In the genomic region with DNA sequence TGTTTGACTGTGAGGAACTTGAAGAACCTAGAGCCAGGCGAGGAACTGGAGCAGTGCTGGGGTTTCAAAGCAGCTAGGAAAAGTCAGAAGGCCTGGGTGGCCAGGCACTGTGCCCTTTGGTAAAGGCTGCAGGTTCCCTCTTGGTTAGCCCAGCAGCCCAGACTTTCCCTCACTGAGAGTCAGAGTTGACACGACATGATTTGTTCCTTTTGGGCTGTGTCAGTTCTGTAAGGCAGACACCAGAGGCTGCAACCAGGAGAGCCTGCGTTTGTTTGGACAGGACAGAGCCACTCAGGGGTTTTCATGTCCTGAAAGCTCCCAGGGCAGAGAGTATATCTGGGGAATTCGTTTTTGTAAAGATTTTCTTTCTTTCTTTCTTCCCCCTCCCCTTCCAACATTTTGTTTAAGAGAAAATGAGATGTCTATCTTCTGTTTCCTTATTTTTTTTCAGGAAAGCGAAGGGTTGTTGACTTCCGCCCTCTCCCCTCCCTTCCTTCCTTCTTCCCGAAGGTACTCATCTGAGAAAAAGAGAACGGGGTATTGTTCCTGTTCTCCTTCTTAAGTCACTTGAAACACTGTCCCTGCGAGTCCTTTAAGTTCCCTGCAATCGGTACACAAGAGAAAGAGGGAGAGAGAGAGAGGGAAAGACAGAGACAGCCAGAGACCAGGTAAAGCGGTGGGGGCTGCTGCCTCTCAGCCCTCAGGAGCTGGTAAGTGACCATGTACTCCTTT, we compare ENCODE assay signal across 12 mouse cellular contexts. TPM values are rescaled to one million over a fixed set of nuclear protein-coding genes. Genes with fewer than 3 reads are reported as not detected.
DNase-seq lines count a peak whose midpoint lies in the region; ATAC-seq and TF ChIP-seq lines count a peak whose summit lies in the region.
"Had no signal": no experiment of that assay in that cellular context is flagged by ENCODE, and none has a peak within 500 bp of the region (broad histone marks: within the 10 kb centered on the region; RNA-seq: fewer than 3 reads in every experiment).

A gene (plus strand): TSS at position 669 of the 732 bp plus-strand sequence.

- no peaks in the 10 kb centered on the region for H3K27me3 ChIP-seq in neural tube, embryonic 13.5 days
- H3K27me3 ChIP-seq in intestine, postnatal 0 days (replicated peaks; ENCODE audit: control insufficient read depth, insufficient read depth, low read length), result no peaks in the 10 kb centered on the region
- no peaks in the 10 kb centered on the region for H3K27me3 ChIP-seq in stomach, embryonic 16.5 days (ENCODE audit: control insufficient read depth, insufficient read depth, low read length)
- H3K27me3 ChIP-seq: neural tube, embryonic 12.5 days had no signal

- peak; percentile 58 for DNase-seq in heart, adult 8-10 months (ENCODE audit: low spot score)
- no peak for DNase-seq in heart, postnatal 36 days
- DNase-seq in neural tube, embryonic 10.5 days (ENCODE audit: extremely low spot score, low spot score), result no peak
- no peak for DNase-seq in spleen, adult 18-20 months
- no peak for DNase-seq in left cerebral cortex, postnatal 36 days (ENCODE audit: low spot score in 2 of 2)
- DNase-seq: cerebellum, adult 18-20 months had no signal

- no peak within 1 kb of the TSS for H3K27ac ChIP-seq in neural tube, embryonic 13.5 days (replicated peaks)
- H3K27ac ChIP-seq in intestine, postnatal 0 days (ENCODE audit: low read depth, low read length), result no peak within 1 kb of the TSS
- peak within 1 kb of the TSS; percentile 21 for H3K27ac ChIP-seq in stomach, embryonic 16.5 days (ENCODE audit: low read length)
- H3K27ac ChIP-seq: neural tube, embryonic 12.5 days had no signal

- 61% methylated on average over 11 of the region's 11 CpGs for WGBS in neural tube, embryonic 13.5 days
- WGBS in intestine, postnatal 0 days, result 41% methylated on average over 11 of the region's 11 CpGs
- 37% methylated on average over 11 of the region's 11 CpGs for WGBS in stomach, embryonic 16.5 days

- TF ChIP-seq CTCF in intestine, postnatal 0 days (IDR thresholded peaks at IDR 0.05; ENCODE audit: low read depth), result no peak

- intact Hi-C loops in heart, postnatal 36 days (cut with DNase I), result no loop called here
- intact Hi-C loops in left cerebral cortex, postnatal 36 days (cut with DNase I), result no loop called here

- H3K4me3 ChIP-seq in neural tube, embryonic 13.5 days, result 0 out of 2 replicates have a peak within 1 kb of the TSS, but pooled peaks have one; percentile 5
- 0 out of 2 replicates have a peak within 1 kb of the TSS, but pooled peaks have one; percentile 3 for H3K4me3 ChIP-seq in intestine, postnatal 0 days (ENCODE audit: low read depth, low read length)
- H3K4me3 ChIP-seq in stomach, embryonic 16.5 days (replicated peaks; ENCODE audit: low read length), result peak within 1 kb of the TSS; percentile 16
- H3K4me3 ChIP-seq: neural tube, embryonic 12.5 days had no signal

- H3K4me1 ChIP-seq in neural tube, embryonic 13.5 days (replicated peaks), result 0 out of 2 replicates have a peak, but pooled peaks cover 9% of the 10 kb centered on the region
- H3K4me1 ChIP-seq in intestine, postnatal 0 days (replicated peaks; ENCODE audit: control insufficient read depth, insufficient read depth, low read length), result no peaks in the 10 kb centered on the region
- peaks cover 6% of the 10 kb centered on the region for H3K4me1 ChIP-seq in stomach, embryonic 16.5 days (ENCODE audit: control insufficient read depth, insufficient read depth, low read length)
- H3K4me1 ChIP-seq: neural tube, embryonic 12.5 days had no signal

- no peak for ATAC-seq in neural tube, embryonic 13.5 days (ENCODE audit: low read depth)
- no peak for ATAC-seq in intestine, postnatal 0 days
- ATAC-seq in stomach, embryonic 16.5 days (ENCODE audit: insufficient read depth, low FRiP score), result no peak; the same call in 1 of the 2 replicates
- ATAC-seq: inflammation-experienced regulatory T-cells, adult 6 months had no signal

- peak within 1 kb of the TSS; percentile 13; the same call in 1 of the 2 replicates for H3K4me2 ChIP-seq in neural tube, embryonic 13.5 days
- peak within 1 kb of the TSS; percentile 30; the same call in 1 of the 2 replicates for H3K4me2 ChIP-seq in intestine, postnatal 0 days (replicated peaks; ENCODE audit: low read depth)
- 0 out of 2 replicates have a peak within 1 kb of the TSS, but pooled peaks have one; percentile 0 for H3K4me2 ChIP-seq in stomach, embryonic 16.5 days (ENCODE audit: low read depth, low read length)
- H3K4me2 ChIP-seq: neural tube, embryonic 12.5 days had no signal

- no peaks in the 10 kb centered on the region for H3K9me3 ChIP-seq in neural tube, embryonic 13.5 days
- no peaks in the 10 kb centered on the region for H3K9me3 ChIP-seq in intestine, postnatal 0 days (ENCODE audit: control insufficient read depth)
- no peaks in the 10 kb centered on the region for H3K9me3 ChIP-seq in stomach, embryonic 16.5 days (replicated peaks; ENCODE audit: control insufficient read depth, low read length)
- H3K9me3 ChIP-seq: neural tube, embryonic 12.5 days had no signal

- peak within 1 kb of the TSS; percentile 38 for H3K9ac ChIP-seq in neural tube, embryonic 13.5 days
- no peak within 1 kb of the TSS for H3K9ac ChIP-seq in intestine, postnatal 0 days (ENCODE audit: low read depth, low read length)
- H3K9ac ChIP-seq in stomach, embryonic 16.5 days (ENCODE audit: low read length), result no peak within 1 kb of the TSS
- H3K9ac ChIP-seq: neural tube, embryonic 12.5 days had no signal

- H3K36me3 ChIP-seq in neural tube, embryonic 13.5 days, result no peaks in the 10 kb centered on the region
- no peaks in the 10 kb centered on the region for H3K36me3 ChIP-seq in intestine, postnatal 0 days (ENCODE audit: control insufficient read depth, insufficient read depth)
- no peaks in the 10 kb centered on the region for H3K36me3 ChIP-seq in stomach, embryonic 16.5 days (ENCODE audit: control insufficient read depth, insufficient read depth, low read length)
- H3K36me3 ChIP-seq: neural tube, embryonic 12.5 days had no signal

RNA-seq across cellular contexts. Expression of the gene that starts here (rescaled TPM):
- total RNA-seq in heart, adult 8-10 months (2022), result 10 to 100 TPM in 2 of 4 experiments, 1 to 10 TPM in 2; 7.9 to 12.2 (median 9.7) TPM
- total RNA-seq in heart, postnatal 36 days (2021), result 10 to 100 TPM in 1 of 2 experiments, 1 to 10 TPM in 1; 7.5 to 12.1 TPM
- polyA plus RNA-seq in neural tube, embryonic 13.5 days (2015; fragmentation: Nextera tagmentation; extraction: Ambion mirVana), result 0.56 and 0.92 TPM in 2 replicates
- polyA plus RNA-seq in intestine, postnatal 0 days (2015; fragmentation: Nextera tagmentation; extraction: Ambion mirVana), result 0.38 and 0.39 TPM in 2 replicates
- polyA plus RNA-seq in stomach, embryonic 16.5 days (2015; fragmentation: Nextera tagmentation; extraction: Ambion mirVana), result 0.62 and 0.65 TPM in 2 replicates
- 1 to 10 TPM; 3.2 to 4.8 TPM for total RNA-seq in left cerebral cortex, postnatal 36 days (2021)
- total RNA-seq: CH12.LX had no signal
